ENCODE assay signal across 7 mouse cellular contexts in genomic region chr9:119052154-119052944, GRCm38 (mm10). TPM values are rescaled to one million over a fixed set of nuclear protein-coding genes. Genes with fewer than 3 reads are reported as not detected.
DNase-seq lines count a peak whose midpoint lies in the region; ATAC-seq and TF ChIP-seq lines count a peak whose summit lies in the region.

Vill (plus strand) TSS chr9:119052778.

- 10% methylated on average over 22 of the region's 22 CpGs for WGBS in heart, embryonic 15.5 days

- H3K4me2 ChIP-seq in heart, embryonic 15.5 days, result peak within 1 kb of the TSS; percentile 72

- TF ChIP-seq CTCF in E14TG2a.4 (conservative IDR thresholded peaks at IDR 0.05; ENCODE audit: low read length), result no peak

- peak; percentile 78 for ATAC-seq in heart, embryonic 15.5 days (replicated peaks; ENCODE audit: insufficient number of reproducible peaks, insufficient read depth, low FRiP score, low read depth)

- no peak within 1 kb of the TSS for H3K27ac ChIP-seq in heart, embryonic 15.5 days

- H3K4me1 ChIP-seq in E14TG2a.4 (replicated peaks; ENCODE audit: low read depth, low read length), result peaks cover 61% of the 10 kb centered on the region
- H3K4me1 ChIP-seq in heart, embryonic 15.5 days (replicated peaks), result peaks cover 27% of the 10 kb centered on the region

- peak within 1 kb of the TSS; percentile 74 for H3K4me3 ChIP-seq in E14TG2a.4 (replicated peaks; ENCODE audit: low read length)
- peak within 1 kb of the TSS; percentile 47 for H3K4me3 ChIP-seq in heart, embryonic 15.5 days

- H3K9ac ChIP-seq in heart, embryonic 15.5 days, result peak within 1 kb of the TSS; percentile 54

- H3K27me3 ChIP-seq in E14TG2a.4 (ENCODE audit: insufficient read depth, low read length), result peaks cover 29% of the 10 kb centered on the region
- H3K27me3 ChIP-seq in heart, embryonic 15.5 days, result 0 out of 2 replicates have a peak, but pooled peaks cover 4% of the 10 kb centered on the region

- H3K36me3 ChIP-seq in E14TG2a.4 (ENCODE audit: insufficient read depth, low read length), result no peaks in the 10 kb centered on the region
- H3K36me3 ChIP-seq in heart, embryonic 15.5 days, result no peaks in the 10 kb centered on the region

- DNase-seq in adrenal gland, postnatal 36 days, result peak; percentile 53 to 54
- peak; percentile 75 to 79 for DNase-seq in kidney, postnatal 36 days
- peak; percentile 77 for DNase-seq in mesoderm, embryonic 11.5 days (ENCODE audit: low read depth, low spot score)
- DNase-seq in left cerebral cortex, adult 18-20 months (ENCODE audit: low spot score in 2 of 2), result no peak
- DNase-seq in layer of hippocampus, postnatal 14 days (ENCODE audit: low spot score in 2 of 2), result no peak

- peaks cover 8% of the 10 kb centered on the region for H3K9me3 ChIP-seq in E14TG2a.4 (ENCODE audit: low read length)
- H3K9me3 ChIP-seq in heart, embryonic 15.5 days (replicated peaks), result no peaks in the 10 kb centered on the region

RNA-seq across cellular contexts. Expression of gene Vill, which starts in this region (rescaled TPM):
- total RNA-seq in adrenal gland, postnatal 36 days (2021), result 1 to 10 TPM in 1 of 2 experiments, under 1 TPM in 1; 0.66 to 1.4 TPM
- 8.7 and 12.4 TPM in 2 replicates for polyA plus RNA-seq in heart, embryonic 15.5 days (2015; fragmentation: Nextera tagmentation; extraction: Ambion mirVana)
- 1 to 10 TPM; 6.7 to 9.0 TPM for total RNA-seq in left cerebral cortex, adult 18-20 months (2021)
- under 1 TPM; 0.39 to 0.81 TPM for total RNA-seq in layer of hippocampus, postnatal 14 days (2021)

Comparison
In these comparisons a context has a peak if more than half of its experiments do, and no peak if none do; other contexts are left out.
1. DNase-seq: peak in adrenal gland, postnatal 36 days (2 of 2), kidney, postnatal 36 days (2 of 2) and mesoderm, embryonic 11.5 days (single experiment); none in left cerebral cortex, adult 18-20 months (0 of 2) and layer of hippocampus, postnatal 14 days (0 of 2).